Mouse (Mus musculus) testis, adult 2 months (tissue): Measurements from ENCODE around the gene Mipol1. TPM values are rescaled to one million over a fixed set of nuclear protein-coding genes. Genes with fewer than 3 reads are reported as not detected.

Source experiments
- H3K27ac ChIP-seq: fragments of 200-500 bp; 2 replicates; pipeline ENCODE4 v1.5.1; 2012; ENCODE audit warnings: low read depth, low read length; ENCODE audit not compliant: control insufficient read depth, insufficient read depth
- H3K27me3 ChIP-seq: fragments of 200-500 bp; 2 replicates; pipeline ENCODE4 v1.6.1; 2012; ENCODE audit warnings: mild to moderate bottlenecking, low read length, moderate library complexity; ENCODE audit not compliant: control insufficient read depth, insufficient read depth
- H3K36me3 ChIP-seq: fragments of 200-500 bp; 2 replicates; pipeline ENCODE4 v1.6.1; 2012; ENCODE audit warnings: mild to moderate bottlenecking, low read length; ENCODE audit not compliant: control insufficient read depth, insufficient read depth
- H3K4me1 ChIP-seq: fragments of 200-500 bp; 2 replicates; pipeline ENCODE4 v1.6.1; 2012; ENCODE audit warnings: low read length; ENCODE audit not compliant: control insufficient read depth, insufficient read depth
- H3K4me3 ChIP-seq: fragments of 200-500 bp; 2 replicates; pipeline ENCODE4 v1.5.1; 2012; ENCODE audit warnings: low read depth, mild to moderate bottlenecking, low read length, moderate library complexity, mixed read lengths; ENCODE audit not compliant: control insufficient read depth
- CTCF ChIP-seq: fragments of 200-500 bp; IDR thresholded peaks from 2 replicates; pipeline ENCODE4 v1.5.1; 2012; ENCODE audit warnings: low read depth, mild to moderate bottlenecking, inconsistent platforms, low read length, moderate library complexity; ENCODE audit not compliant: control insufficient read depth, insufficient read depth, insufficient replicate concordance
- POLR2A ChIP-seq: fragments of 200-500 bp; IDR thresholded peaks from 2 replicates; pipeline ENCODE4 v1.6.1; 2012; ENCODE audit warnings: low read depth, mild to moderate bottlenecking, inconsistent platforms, low read length, moderate library complexity; ENCODE audit not compliant: control insufficient read depth
- polyA plus RNA-seq: library from polyadenylated mRNA; depleted of rRNA; stranded (reverse); fragments of >200 nt; gene quantifications from 2 replicates; pipeline ENCODE4 v1.2.3, GENCODE M21; 2012

Mipol1 gene
- polyA plus RNA-seq, 1 experiment, result 4.1 TPM

GRCm38 (mm10) chr12:57362732-57363131 is 132.5 kb downstream of the Mipol1 start:
- no peaks in the 10 kb centered on the region for H3K36me3 ChIP-seq
- TF ChIP-seq CTCF (no peak), POLR2A (no peak)

GRCm38 (mm10) chr12:57364027-57364426 is 133.8 kb downstream of the Mipol1 start:
- Histone ChIP-seq H3K4me1 (no peaks in the 10 kb centered on the region), H3K27ac (no peak overlapping the region), H3K27me3 (no peaks in the 10 kb centered on the region), H3K4me3 (no peak overlapping the region), H3K36me3 (no peaks in the 10 kb centered on the region)
- no peak for TF ChIP-seq CTCF
- TF ChIP-seq POLR2A, result no peak

More at GRCm38 (mm10) chr12:57362732-57363131, 132.5 kb downstream of the Mipol1 start:
- H3K27me3 ChIP-seq, result no peaks in the 10 kb centered on the region
- H3K27ac ChIP-seq, result no peak overlapping the region
- H3K4me3 ChIP-seq, result no peak overlapping the region
- H3K4me1 ChIP-seq, result no peaks in the 10 kb centered on the region

DNA sequence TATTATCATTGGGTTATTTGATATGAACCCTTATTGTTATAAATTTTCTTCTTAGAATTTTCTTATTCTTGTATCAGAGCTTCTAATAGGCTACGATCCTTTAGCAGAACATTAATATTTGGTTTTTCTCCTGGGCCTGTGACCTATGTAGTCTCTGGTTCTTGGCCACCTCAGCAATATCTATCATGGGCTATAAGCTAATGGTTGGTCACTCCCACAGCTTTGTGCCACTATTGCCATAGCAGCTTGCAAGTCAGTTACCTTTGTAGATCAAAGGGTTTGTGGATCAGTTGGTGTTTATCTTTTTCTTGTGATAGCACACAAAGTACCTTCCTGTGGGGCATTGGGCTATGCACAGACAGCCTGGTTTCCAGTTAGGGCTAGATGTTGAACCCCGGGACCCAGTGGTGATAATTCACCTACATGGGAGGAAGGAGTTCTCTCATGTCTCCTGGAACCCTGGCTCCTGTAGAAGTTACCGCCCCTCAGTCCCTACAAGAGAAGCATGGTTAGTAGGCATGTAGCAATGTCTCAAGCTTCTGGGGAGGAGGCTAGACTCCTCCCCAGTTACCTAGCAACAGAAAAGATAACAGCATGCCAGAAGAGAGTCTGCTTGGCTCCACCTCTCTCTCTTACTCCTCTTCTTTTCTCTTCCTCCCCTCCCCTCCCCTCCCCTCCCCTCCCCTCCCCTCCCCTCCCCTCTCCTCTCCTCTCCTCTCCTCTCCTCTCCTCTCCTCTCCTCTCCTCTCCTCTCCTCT is 141.7 kb downstream of the Mipol1 start:
- no peaks in the 10 kb centered on the region for H3K36me3 ChIP-seq
- TF ChIP-seq POLR2A (no peak), CTCF (no peak)
- no peaks in the 10 kb centered on the region for H3K4me1 ChIP-seq
- no peak overlapping the region for H3K4me3 ChIP-seq
- no peak overlapping the region for H3K27ac ChIP-seq
- H3K27me3 ChIP-seq, result no peaks in the 10 kb centered on the region

DNA sequence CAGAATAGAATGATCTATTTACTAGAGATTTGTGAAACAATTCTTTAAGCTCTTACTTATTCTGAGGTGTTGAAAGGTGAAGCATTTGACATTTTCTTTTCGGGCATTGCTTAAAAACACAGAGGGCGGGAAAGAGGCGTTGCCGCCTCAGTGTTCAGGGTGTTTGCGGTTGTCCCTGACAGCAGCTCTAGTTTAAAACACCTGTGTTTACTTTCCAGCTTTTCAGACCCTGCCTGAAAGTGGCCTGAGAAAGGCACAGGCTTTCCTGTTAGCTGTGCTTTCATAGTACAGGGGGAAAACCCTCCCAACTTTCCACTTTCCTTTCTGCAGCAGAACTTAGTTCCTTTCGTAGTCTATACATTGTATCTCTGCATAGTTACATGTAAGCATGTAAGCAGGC is 152.6 kb downstream of the Mipol1 start:
- no peak for TF ChIP-seq POLR2A
- TF ChIP-seq CTCF, result no peak
- Histone ChIP-seq H3K27ac (no peak overlapping the region), H3K27me3 (no peaks in the 10 kb centered on the region), H3K4me1 (peaks cover 2% of the 10 kb centered on the region; the same call in 1 of the 2 replicates), H3K4me3 (no peak overlapping the region), H3K36me3 (no peaks in the 10 kb centered on the region)

- H3K4me3 ChIP-seq, result no peak overlapping the region
- no peaks in the 10 kb centered on the region for H3K4me1 ChIP-seq
- H3K27me3 ChIP-seq, result no peaks in the 10 kb centered on the region
- H3K36me3 ChIP-seq, result no peaks in the 10 kb centered on the region
- TF ChIP-seq CTCF (no peak), POLR2A (no peak)
- no peak overlapping the region for H3K27ac ChIP-seq
These were observed 157.5 kb downstream of the Mipol1 start for GRCm38 (mm10) chr12:57387588-57388292.

- Histone ChIP-seq H3K4me1 (no peaks in the 10 kb centered on the region), H3K36me3 (no peaks in the 10 kb centered on the region), H3K4me3 (no peak overlapping the region), H3K27ac (no peak overlapping the region), H3K27me3 (no peaks in the 10 kb centered on the region)
- TF ChIP-seq POLR2A, result no peak
- TF ChIP-seq CTCF, result no peak
These were observed 169.3 kb downstream of the Mipol1 start for GRCm38 (mm10) chr12:57399547-57399946.

DNA sequence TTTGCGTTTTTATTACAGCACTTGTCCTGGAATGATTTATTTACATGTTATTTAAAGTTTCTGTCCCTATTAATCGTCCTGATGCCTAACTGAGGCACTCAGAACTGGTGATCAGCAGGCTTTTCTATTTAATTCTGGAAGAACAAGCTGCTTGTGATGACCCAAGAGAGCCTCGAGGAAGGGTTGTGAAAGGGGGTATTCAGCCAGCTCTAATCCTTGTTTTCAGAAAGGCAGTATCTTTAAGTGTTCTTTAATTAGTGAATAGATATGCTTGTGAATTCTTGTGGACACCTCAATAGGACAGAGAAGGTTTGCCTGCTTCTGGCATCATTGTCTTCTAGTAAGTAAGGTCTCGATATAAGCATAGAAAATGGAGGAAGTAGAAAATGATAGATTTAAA is 170.0 kb downstream of the Mipol1 start:
- Histone ChIP-seq H3K27ac (no peak overlapping the region), H3K4me3 (no peak overlapping the region), H3K27me3 (no peaks in the 10 kb centered on the region), H3K4me1 (no peaks in the 10 kb centered on the region), H3K36me3 (no peaks in the 10 kb centered on the region)
- TF ChIP-seq CTCF, result no peak
- no peak for TF ChIP-seq POLR2A
